Mouse (Mus musculus) limb, embryonic 12.5 days (tissue): ENCODE results near the gene Lce1l. TPM values are rescaled to one million over a fixed set of nuclear protein-coding genes. Genes with fewer than 3 reads are reported as not detected.

Experiments
- polyA plus RNA-seq: library from polyadenylated mRNA; unstranded; fragments of >200 nt; fragmentation: Nextera tagmentation; extraction: Ambion mirVana; gene quantifications from 2 replicates; pipeline ENCODE4 v1.2.1, GENCODE M21; 2016

Lce1l gene
- polyA plus RNA-seq, 1 experiment from 2014 or later: not detected

Other genes with a start within 250 kb of the Lce1l start
- gene 2210017I01Rik, start 243.8 kb downstream of the Lce1l start, polyA plus RNA-seq: not detected in 2 replicates
- gene Lce6a, start 229.6 kb downstream of the Lce1l start, polyA plus RNA-seq: not detected in 2 replicates
- gene Lce1a1, start 203.0 kb downstream of the Lce1l start, polyA plus RNA-seq: not detected in 2 replicates
- not detected in 2 replicates for gene Lce1b, start 194.4 kb downstream of the Lce1l start, polyA plus RNA-seq
- not detected in 2 replicates for gene Lce1a2, start 181.0 kb downstream of the Lce1l start, polyA plus RNA-seq
- not detected in 2 replicates for gene Lce1c, start 172.0 kb downstream of the Lce1l start, polyA plus RNA-seq
- gene Lce1d, start 164.1 kb downstream of the Lce1l start, polyA plus RNA-seq: not detected in 2 replicates
- not detected in 2 replicates for gene Lce1e, start 142.2 kb downstream of the Lce1l start, polyA plus RNA-seq
- gene Lce1f, start 130.9 kb downstream of the Lce1l start, polyA plus RNA-seq: not detected in 2 replicates
- not detected in 2 replicates for gene Gm38119, start 112.2 kb downstream of the Lce1l start, polyA plus RNA-seq
- gene Lce1g, start 98.9 kb downstream of the Lce1l start, polyA plus RNA-seq: not detected in 2 replicates
- not detected in 2 replicates for gene Lce1h, start 86.2 kb downstream of the Lce1l start, polyA plus RNA-seq
- gene Lce1i, start 72.4 kb downstream of the Lce1l start, polyA plus RNA-seq: not detected in 2 replicates
- gene Lce1j, start 60.8 kb downstream of the Lce1l start, polyA plus RNA-seq: not detected in 2 replicates
- not detected in 2 replicates for gene Lce1k, start 43.4 kb downstream of the Lce1l start, polyA plus RNA-seq
- not detected in 2 replicates for gene Kprp, start 24.0 kb downstream of the Lce1l start, polyA plus RNA-seq
- not detected in 2 replicates for gene 2310050C09Rik, start 18.9 kb upstream of the Lce1l start, polyA plus RNA-seq
- gene Lce3a, start 74.9 kb upstream of the Lce1l start, polyA plus RNA-seq: not detected in 2 replicates
- not detected in 2 replicates for gene Lce3b, start 81.7 kb upstream of the Lce1l start, polyA plus RNA-seq
- gene Lce3c, start 93.2 kb upstream of the Lce1l start, polyA plus RNA-seq: not detected in 2 replicates
- not detected in 2 replicates for gene Lce3d, start 106.1 kb upstream of the Lce1l start, polyA plus RNA-seq
- gene Lce3e, start 115.8 kb upstream of the Lce1l start, polyA plus RNA-seq: not detected in 2 replicates
- not detected in 2 replicates for gene Lce3f, start 140.9 kb upstream of the Lce1l start, polyA plus RNA-seq
- not detected in 2 replicates for gene Crct1, start 164.4 kb upstream of the Lce1l start, polyA plus RNA-seq
- gene Lce1m, start 167.8 kb upstream of the Lce1l start, polyA plus RNA-seq: not detected in 2 replicates
- not detected in 2 replicates for gene Gm4858, start 217.5 kb upstream of the Lce1l start, polyA plus RNA-seq